Mouse (Mus musculus): ENCODE results near the gene Rgn.

GRCm38 (mm10) chrX:20532621-20533020, 17.0 kb upstream of the Rgn start:
- no peak for TF ChIP-seq CTCF (IDR thresholded peaks at IDR 0.05; ENCODE audit: low read depth, low read length)
- TF ChIP-seq POLR2A (IDR thresholded peaks at IDR 0.05; ENCODE audit: insufficient read depth, low read length), result no peak
- TF ChIP-seq EP300 (IDR thresholded peaks at IDR 0.05; ENCODE audit: insufficient read depth, low read depth, low read length), result no peak
